Mouse (Mus musculus) forebrain, embryonic 16.5 days (tissue): ENCODE measurements at regions not wholly inside any gene's neighbourhood (a gene's known extent, or its start where the extent isn't known, plus 50 kb on each side); places are given as distances from the start of the nearest gene placed in this dataset.

ENCODE experiments used
- ATAC-seq: fragments of 200-750 bp; cut with Nextera tagmentation; 2 replicates; pipeline ENCODE4 v1.8.0; 2017; ENCODE audit warnings: mild to moderate bottlenecking, moderate library complexity
- H3K27ac ChIP-seq: fragments of 300-500 bp; sonication (generic); 2 replicates; pipeline ENCODE4 v1.5.1; 2014; ENCODE audit warnings: low read length, control low read depth
- H3K27me3 ChIP-seq: fragments of 300-500 bp; sonication (generic); replicated peaks from 2 replicates; pipeline ENCODE4 v1.6.1; 2014; ENCODE audit warnings: low read length; ENCODE audit not compliant: control insufficient read depth, insufficient read depth
- H3K36me3 ChIP-seq: fragments of 300-500 bp; sonication (generic); 2 replicates; pipeline ENCODE4 v1.6.1; 2014; ENCODE audit not compliant: control insufficient read depth, insufficient read depth
- H3K4me1 ChIP-seq: fragments of 300-500 bp; sonication (generic); replicated peaks from 2 replicates; pipeline ENCODE4 v1.6.1; 2014; ENCODE audit warnings: low read length; ENCODE audit not compliant: control insufficient read depth, insufficient read depth
- H3K4me2 ChIP-seq: fragments of 300-500 bp; sonication (generic); 2 replicates; pipeline ENCODE4 v1.6.1; 2014; ENCODE audit warnings: mild to moderate bottlenecking, low read length, control low read depth
- H3K4me3 ChIP-seq: fragments of 300-500 bp; sonication (generic); replicated peaks from 2 replicates; pipeline ENCODE4 v1.5.1; 2014; ENCODE audit warnings: mild to moderate bottlenecking, low read length, control low read depth
- H3K9ac ChIP-seq: fragments of 300-500 bp; sonication (generic); replicated peaks from 2 replicates; pipeline ENCODE4 v1.6.1; 2014; ENCODE audit warnings: low read depth, low read length, control low read depth
- H3K9me3 ChIP-seq: fragments of 300-500 bp; sonication (generic); 2 replicates; pipeline ENCODE4 v1.6.1; 2016; ENCODE audit warnings: low read length; ENCODE audit not compliant: control insufficient read depth
- WGBS: fragments of 180-500 bp; shearing (Covaris S2); extraction: QIAGEN DNeasy Blood & Tissue Kit; methylation state at CpG from one replicate; pipeline ENCODE4 v1.1.7; 2014; 5-methylcytosine and 5-hydroxymethylcytosine counted together

DNA sequence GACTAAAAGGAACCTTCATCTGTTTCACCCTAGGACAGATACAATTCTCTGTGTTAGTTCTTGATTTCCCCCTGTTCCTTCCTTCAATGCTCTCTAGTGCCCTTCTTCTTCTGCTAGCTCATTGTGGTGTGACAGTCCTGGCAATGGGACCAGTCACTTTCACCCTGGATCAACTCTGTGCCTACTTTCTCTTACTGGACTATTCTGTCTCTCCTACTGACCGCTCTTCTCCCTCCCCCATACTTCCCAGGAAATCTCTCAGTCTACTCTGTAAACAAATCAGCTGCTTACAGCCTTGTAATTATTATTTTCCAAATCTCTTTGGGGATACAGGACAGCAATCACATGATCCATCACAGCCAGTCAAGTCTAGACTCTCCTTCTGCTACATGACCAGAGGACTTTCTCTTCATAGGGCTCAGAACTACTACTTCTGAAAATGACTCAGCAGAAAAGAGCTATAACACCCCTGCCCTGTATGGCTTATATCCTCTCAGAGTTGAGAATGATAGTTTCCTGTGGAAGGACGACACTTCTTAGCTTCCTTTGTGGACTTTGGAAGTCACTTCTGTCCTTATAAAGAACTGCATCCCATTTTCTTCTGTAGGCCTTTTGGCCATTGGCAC lies 86.8 kb upstream of the Adgra3 start:
- Histone ChIP-seq H3K4me2 (no peak overlapping the region), H3K27ac (no peak overlapping the region), H3K9ac (no peak overlapping the region), H3K36me3 (no peaks in the 10 kb centered on the region), H3K4me3 (no peak overlapping the region), H3K4me1 (no peaks in the 10 kb centered on the region), H3K27me3 (no peaks in the 10 kb centered on the region), H3K9me3 (no peaks in the 10 kb centered on the region)
- no peak for ATAC-seq
- WGBS = 82% methylated on average over 2 of the region's 2 CpGs

DNA sequence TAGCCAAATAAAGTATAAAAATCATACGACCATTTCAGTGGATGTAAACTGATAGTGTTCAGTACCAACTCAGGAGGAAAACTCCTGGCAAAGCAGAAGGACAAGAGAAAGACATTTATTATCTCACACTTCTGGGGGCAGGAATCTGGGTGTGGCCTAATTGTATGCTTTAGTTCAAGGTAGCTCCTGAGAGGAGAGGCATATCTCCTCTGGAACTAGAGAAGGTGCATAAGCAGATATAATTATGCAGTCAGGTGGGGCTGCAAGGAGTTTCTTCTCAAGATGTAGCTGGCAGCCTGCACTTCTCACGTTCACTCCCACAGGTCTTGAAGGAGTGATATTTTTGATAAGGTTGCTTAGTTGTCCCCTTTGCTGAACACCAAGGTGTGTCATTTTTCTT lies 71.4 kb upstream of the Adgra3 start:
- WGBS = 72% methylated on average over 2 of the region's 2 CpGs
- no peak overlapping the region for H3K9ac ChIP-seq
- ATAC-seq = no peak
- H3K27ac ChIP-seq = no peak overlapping the region
- no peak overlapping the region for H3K4me3 ChIP-seq
- H3K9me3 ChIP-seq = no peaks in the 10 kb centered on the region
- H3K36me3 ChIP-seq = no peaks in the 10 kb centered on the region
- H3K27me3 ChIP-seq = no peaks in the 10 kb centered on the region
- no peak overlapping the region for H3K4me2 ChIP-seq
- H3K4me1 ChIP-seq = no peaks in the 10 kb centered on the region

DNA sequence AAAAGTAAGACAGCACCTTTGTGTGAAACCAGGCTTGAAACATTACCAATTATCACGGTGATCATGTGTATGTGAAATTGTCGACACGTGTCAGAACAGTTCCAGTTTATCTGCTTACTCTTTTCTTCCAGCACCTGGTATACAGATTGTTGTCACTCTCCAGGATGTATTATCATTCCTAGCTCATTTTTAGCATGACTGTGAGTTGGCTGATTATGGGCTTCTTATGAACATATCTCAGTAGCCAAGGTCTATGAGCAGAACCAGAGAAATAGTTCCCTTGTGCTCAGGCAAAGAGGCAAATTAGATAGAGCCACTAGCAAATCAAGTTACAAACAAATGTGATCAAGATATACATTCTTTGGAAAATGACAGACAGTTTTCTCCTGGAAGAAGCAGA lies 70.2 kb upstream of the Adgra3 start:
- no peak overlapping the region for H3K4me3 ChIP-seq
- 76% methylated on average over 3 of the region's 3 CpGs for WGBS
- no peaks in the 10 kb centered on the region for H3K9me3 ChIP-seq
- no peaks in the 10 kb centered on the region for H3K27me3 ChIP-seq
- no peaks in the 10 kb centered on the region for H3K36me3 ChIP-seq
- no peak for ATAC-seq
- no peaks in the 10 kb centered on the region for H3K4me1 ChIP-seq
- H3K9ac ChIP-seq = no peak overlapping the region
- H3K4me2 ChIP-seq = no peak overlapping the region
- H3K27ac ChIP-seq = no peak overlapping the region

DNA sequence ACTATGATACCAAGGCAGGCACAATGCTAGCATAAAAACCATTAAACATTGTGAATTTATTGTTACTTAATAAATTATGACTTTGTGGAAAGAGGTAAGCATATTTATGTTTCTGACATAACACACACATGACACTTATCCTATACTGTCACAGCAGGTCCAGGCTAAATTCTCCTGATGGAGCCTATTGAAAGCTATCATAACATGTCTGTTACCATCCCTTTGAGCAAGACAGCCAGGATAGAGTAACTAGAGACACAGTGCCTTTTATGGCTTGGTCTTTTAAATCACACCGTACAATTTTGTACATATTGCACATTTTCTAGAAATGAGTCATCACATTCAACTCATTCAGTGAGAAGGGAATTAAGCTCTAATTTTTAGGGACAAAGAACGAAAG lies 67.8 kb upstream of the Adgra3 start:
- no peaks in the 10 kb centered on the region for H3K9me3 ChIP-seq
- H3K4me1 ChIP-seq = no peaks in the 10 kb centered on the region
- no peaks in the 10 kb centered on the region for H3K36me3 ChIP-seq
- ATAC-seq = no peak
- H3K4me3 ChIP-seq = no peak overlapping the region
- H3K27me3 ChIP-seq = no peaks in the 10 kb centered on the region
- 87% methylated on average over 2 of the region's 2 CpGs for WGBS
- H3K4me2 ChIP-seq = no peak overlapping the region
- H3K27ac ChIP-seq = no peak overlapping the region
- no peak overlapping the region for H3K9ac ChIP-seq

DNA sequence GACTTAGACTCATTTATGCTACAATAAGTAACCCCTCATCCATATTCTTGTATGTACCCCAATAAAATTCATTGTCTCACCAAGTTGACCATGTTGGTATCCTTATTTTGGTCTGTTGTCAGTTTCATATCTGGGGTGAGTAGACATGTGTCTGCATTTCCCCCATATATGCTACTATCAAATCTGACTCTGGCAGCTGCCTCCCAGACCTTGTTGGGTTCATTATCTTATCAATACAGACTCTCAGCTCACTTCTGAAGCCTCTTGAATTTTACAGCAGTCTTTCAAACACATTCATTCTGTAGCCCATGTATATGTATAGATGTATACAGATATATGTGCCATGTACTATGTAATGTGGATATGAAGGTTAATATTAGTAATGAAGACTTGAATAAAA lies 67.4 kb upstream of the Adgra3 start:
- Histone ChIP-seq H3K9me3 (no peaks in the 10 kb centered on the region), H3K36me3 (no peaks in the 10 kb centered on the region), H3K27me3 (no peaks in the 10 kb centered on the region), H3K4me3 (no peak overlapping the region), H3K9ac (no peak overlapping the region), H3K27ac (no peak overlapping the region), H3K4me1 (no peaks in the 10 kb centered on the region), H3K4me2 (no peak overlapping the region)
- no peak for ATAC-seq

DNA sequence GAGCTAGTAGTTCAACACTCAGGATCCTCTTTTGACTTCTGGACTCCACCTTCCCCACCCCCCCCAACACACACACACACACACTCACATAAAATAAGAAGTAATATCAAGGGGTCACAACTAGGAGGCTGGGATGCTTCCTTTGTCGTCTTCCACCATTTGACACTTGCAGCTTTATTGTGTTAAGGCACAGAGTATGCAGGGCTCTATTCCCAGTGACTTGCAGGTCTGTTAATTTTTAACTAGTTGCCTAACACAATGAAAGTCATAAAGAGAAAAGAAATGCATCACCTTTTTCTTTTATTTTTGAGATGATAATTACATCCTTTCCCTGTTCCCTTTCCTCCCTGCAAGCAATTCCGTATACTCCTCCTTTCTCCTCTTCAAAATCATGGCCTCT lies 66.9 kb upstream of the Adgra3 start:
- Histone ChIP-seq H3K4me1 (no peaks in the 10 kb centered on the region), H3K36me3 (no peaks in the 10 kb centered on the region), H3K4me3 (no peak overlapping the region), H3K9ac (no peak overlapping the region), H3K9me3 (no peaks in the 10 kb centered on the region), H3K27ac (no peak overlapping the region), H3K27me3 (no peaks in the 10 kb centered on the region), H3K4me2 (no peak overlapping the region)
- 88% methylated on average over 2 of the region's 2 CpGs for WGBS
- no peak for ATAC-seq

DNA sequence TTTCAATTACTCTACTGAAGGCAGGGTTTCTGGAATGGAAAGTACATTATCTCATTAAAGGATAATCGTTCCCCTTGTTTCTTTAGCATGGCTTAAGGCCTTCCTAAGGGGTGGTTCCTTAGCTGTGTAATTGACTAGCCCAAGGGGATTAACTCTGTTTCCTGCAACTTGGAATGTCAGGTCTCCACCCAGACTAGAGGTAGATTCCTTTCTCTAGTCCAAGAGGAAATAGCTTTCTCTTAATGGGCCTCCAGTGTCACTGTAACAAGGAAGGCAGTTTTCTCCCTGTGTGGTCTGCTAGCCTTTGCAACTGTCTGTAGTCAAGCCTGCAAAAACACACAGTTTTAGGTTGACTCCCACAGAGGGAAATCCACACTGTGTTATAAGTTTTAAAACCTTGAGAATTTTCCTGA lies 64.0 kb upstream of the Adgra3 start:
- WGBS = 3% methylated on average over 1 of the region's 1 CpGs
- no peak overlapping the region for H3K9ac ChIP-seq
- no peak for ATAC-seq
- H3K27ac ChIP-seq = no peak overlapping the region
- H3K36me3 ChIP-seq = no peaks in the 10 kb centered on the region
- H3K4me1 ChIP-seq = no peaks in the 10 kb centered on the region
- H3K4me2 ChIP-seq = no peak overlapping the region
- H3K9me3 ChIP-seq = no peaks in the 10 kb centered on the region
- H3K27me3 ChIP-seq = no peaks in the 10 kb centered on the region
- no peak overlapping the region for H3K4me3 ChIP-seq

DNA sequence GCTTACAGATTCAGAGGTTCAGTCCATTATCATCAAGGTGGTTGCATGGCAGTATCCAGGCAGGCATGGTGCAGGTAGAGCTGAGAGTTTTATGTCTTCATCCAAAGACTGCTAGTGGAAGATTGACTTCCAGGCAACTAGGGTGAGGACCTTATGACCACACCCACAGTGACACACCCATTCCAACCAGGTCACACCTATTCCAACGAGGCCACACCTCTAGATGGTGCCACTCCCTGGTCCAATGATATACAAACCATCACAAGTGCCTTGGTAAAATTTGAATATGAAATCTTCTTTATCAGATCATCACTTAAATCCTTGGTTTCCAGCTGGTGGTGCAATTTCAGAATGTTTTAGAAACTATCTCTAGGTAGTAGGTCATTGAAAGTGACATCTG lies 61.1 kb upstream of the Adgra3 start:
- no peak for ATAC-seq
- H3K4me3 ChIP-seq = no peak overlapping the region
- no peak overlapping the region for H3K9ac ChIP-seq
- WGBS = 76% methylated on average over 1 of the region's 1 CpGs
- H3K27ac ChIP-seq = no peak overlapping the region
- H3K27me3 ChIP-seq = no peaks in the 10 kb centered on the region
- H3K4me1 ChIP-seq = no peaks in the 10 kb centered on the region
- no peak overlapping the region for H3K4me2 ChIP-seq
- H3K36me3 ChIP-seq = no peaks in the 10 kb centered on the region
- no peaks in the 10 kb centered on the region for H3K9me3 ChIP-seq
